Mouse (Mus musculus): ENCODE results near the gene Casz1. TPM values are rescaled to one million over a fixed set of nuclear protein-coding genes. Genes with fewer than 3 reads are reported as not detected.

Casz1 gene
- polyA plus RNA-seq, 1 experiment from 2014 or later, result 6.7 TPM

GRCm38 (mm10) chr4:148881001-148881669 is 76.9 kb downstream of the Casz1 start:
- Histone ChIP-seq H3K4me3 (replicated peaks; ENCODE audit: low read depth, low read length) (no peak overlapping the region), H3K9ac (ENCODE audit: low read depth, low read length) (no peak overlapping the region), H3K4me2 (ENCODE audit: low read length) (no peak overlapping the region), H3K27ac (no peak overlapping the region), H3K27me3 (ENCODE audit: insufficient read depth, low read length) (no peaks in the 10 kb centered on the region), H3K4me1 (replicated peaks; ENCODE audit: insufficient read depth, low read length) (peaks cover 6% of the 10 kb centered on the region), H3K36me3 (ENCODE audit: insufficient read depth, low read length) (no peaks in the 10 kb centered on the region), H3K9me3 (replicated peaks; ENCODE audit: low read length) (no peaks in the 10 kb centered on the region)
- ATAC-seq (replicated peaks; ENCODE audit: low FRiP score, low read depth) (no peak), DNase-seq (ENCODE audit: low spot score) (no peak)
- WGBS, result 49% methylated on average over 17 of the region's 17 CpGs
- TF ChIP-seq CTCF (IDR thresholded peaks at IDR 0.05; ENCODE audit: low read depth), result no peak

- Histone ChIP-seq H3K9me3 (replicated peaks; ENCODE audit: low read length) (no peaks in the 10 kb centered on the region), H3K4me1 (replicated peaks; ENCODE audit: insufficient read depth, low read length) (peaks cover 6% of the 10 kb centered on the region), H3K4me3 (replicated peaks; ENCODE audit: low read depth, low read length) (no peak overlapping the region), H3K27ac (no peak overlapping the region), H3K27me3 (ENCODE audit: insufficient read depth, low read length) (no peaks in the 10 kb centered on the region), H3K4me2 (ENCODE audit: low read length) (no peak overlapping the region), H3K9ac (ENCODE audit: low read depth, low read length) (no peak overlapping the region), H3K36me3 (ENCODE audit: insufficient read depth, low read length) (no peaks in the 10 kb centered on the region)
- ATAC-seq (replicated peaks; ENCODE audit: low FRiP score, low read depth) (no peak), DNase-seq (ENCODE audit: low spot score) (no peak)
- TF ChIP-seq CTCF (IDR thresholded peaks at IDR 0.05; ENCODE audit: low read depth), result no peak
- WGBS, result 68% methylated on average over 5 of the region's 5 CpGs
Observed at GRCm38 (mm10) chr4:148881838-148882237, 77.6 kb downstream of the Casz1 start.

- no peak for TF ChIP-seq CTCF (IDR thresholded peaks at IDR 0.05; ENCODE audit: low read depth)
- 33% methylated on average over 17 of the region's 17 CpGs for WGBS
- Histone ChIP-seq H3K4me2 (ENCODE audit: low read length) (peak overlapping the region; percentile 37), H3K27me3 (ENCODE audit: insufficient read depth, low read length) (no peaks in the 10 kb centered on the region), H3K4me3 (replicated peaks; ENCODE audit: low read depth, low read length) (no peak overlapping the region), H3K27ac (no peak overlapping the region), H3K36me3 (ENCODE audit: insufficient read depth, low read length) (no peaks in the 10 kb centered on the region), H3K4me1 (replicated peaks; ENCODE audit: insufficient read depth, low read length) (peaks cover 6% of the 10 kb centered on the region), H3K9ac (ENCODE audit: low read depth, low read length) (no peak overlapping the region), H3K9me3 (replicated peaks; ENCODE audit: low read length) (no peaks in the 10 kb centered on the region)
- DNase-seq (ENCODE audit: low spot score), result no peak
- ATAC-seq (replicated peaks; ENCODE audit: low FRiP score, low read depth), result no peak
Observed at GRCm38 (mm10) chr4:148882360-148882929, 78.2 kb downstream of the Casz1 start.

- no peak for DNase-seq (ENCODE audit: low spot score)
- WGBS, result 88% methylated on average over 14 of the region's 14 CpGs
- H3K9ac ChIP-seq (ENCODE audit: low read depth, low read length), result no peak overlapping the region
- no peak overlapping the region for H3K27ac ChIP-seq
- TF ChIP-seq CTCF (IDR thresholded peaks at IDR 0.05; ENCODE audit: low read depth), result no peak
- H3K9me3 ChIP-seq (replicated peaks; ENCODE audit: low read length), result no peaks in the 10 kb centered on the region
- H3K4me3 ChIP-seq (replicated peaks; ENCODE audit: low read depth, low read length), result no peak overlapping the region
- ATAC-seq (replicated peaks; ENCODE audit: low FRiP score, low read depth), result no peak
- no peaks in the 10 kb centered on the region for H3K36me3 ChIP-seq (ENCODE audit: insufficient read depth, low read length)
- H3K4me2 ChIP-seq (ENCODE audit: low read length), result no peak overlapping the region
- no peaks in the 10 kb centered on the region for H3K27me3 ChIP-seq (ENCODE audit: insufficient read depth, low read length)
- H3K4me1 ChIP-seq (replicated peaks; ENCODE audit: insufficient read depth, low read length), result peaks cover 6% of the 10 kb centered on the region
Observed at GRCm38 (mm10) chr4:148884596-148884995, 80.4 kb downstream of the Casz1 start.

GRCm38 (mm10) chr4:148885401-148885800 is 81.2 kb downstream of the Casz1 start:
- Histone ChIP-seq H3K4me1 (replicated peaks; ENCODE audit: insufficient read depth, low read length) (peaks cover 6% of the 10 kb centered on the region), H3K9me3 (replicated peaks; ENCODE audit: low read length) (no peaks in the 10 kb centered on the region), H3K36me3 (ENCODE audit: insufficient read depth, low read length) (no peaks in the 10 kb centered on the region), H3K9ac (ENCODE audit: low read depth, low read length) (no peak overlapping the region), H3K27me3 (ENCODE audit: insufficient read depth, low read length) (peaks cover 3% of the 10 kb centered on the region; the same call in 1 of the 2 replicates), H3K4me3 (replicated peaks; ENCODE audit: low read depth, low read length) (no peak overlapping the region), H3K27ac (no peak overlapping the region), H3K4me2 (ENCODE audit: low read length) (no peak overlapping the region)
- no peak for ATAC-seq (replicated peaks; ENCODE audit: low FRiP score, low read depth)
- WGBS, result 47% methylated on average over 10 of the region's 10 CpGs
- no peak for DNase-seq (ENCODE audit: low spot score)
- no peak for TF ChIP-seq CTCF (IDR thresholded peaks at IDR 0.05; ENCODE audit: low read depth)

GRCm38 (mm10) chr4:148885921-148886540 is 81.8 kb downstream of the Casz1 start:
- no peak for DNase-seq (ENCODE audit: low spot score)
- Histone ChIP-seq H3K36me3 (ENCODE audit: insufficient read depth, low read length) (no peaks in the 10 kb centered on the region), H3K27me3 (ENCODE audit: insufficient read depth, low read length) (peaks cover 3% of the 10 kb centered on the region; the same call in 1 of the 2 replicates), H3K4me3 (replicated peaks; ENCODE audit: low read depth, low read length) (no peak overlapping the region), H3K27ac (no peak overlapping the region), H3K9me3 (replicated peaks; ENCODE audit: low read length) (no peaks in the 10 kb centered on the region), H3K9ac (ENCODE audit: low read depth, low read length) (no peak overlapping the region), H3K4me1 (replicated peaks; ENCODE audit: insufficient read depth, low read length) (peaks cover 8% of the 10 kb centered on the region), H3K4me2 (ENCODE audit: low read length) (no peak overlapping the region)
- 56% methylated on average over 9 of the region's 9 CpGs for WGBS
- no peak for TF ChIP-seq CTCF (IDR thresholded peaks at IDR 0.05; ENCODE audit: low read depth)
- ATAC-seq (replicated peaks; ENCODE audit: low FRiP score, low read depth), result no peak

All from kidney, postnatal 0 days (tissue).